In genomic region chr1:85922127-85922864, GRCm38 (mm10) we compare ENCODE assay signal across 17 mouse cellular contexts. TPM values are rescaled to one million over a fixed set of nuclear protein-coding genes. Genes with fewer than 3 reads are reported as not detected.
DNase-seq lines count a peak whose midpoint lies in the region; ATAC-seq lines count a peak whose summit lies in the region.
"Had no signal": no experiment of that assay in that cellular context is flagged by ENCODE, and none has a peak within 500 bp of the region (broad histone marks: within the 10 kb centered on the region; RNA-seq: fewer than 3 reads in every experiment).

No protein-coding gene starts in this region.

- no peak overlapping the region for H3K4me3 ChIP-seq in midbrain, embryonic 15.5 days
- H3K4me3 ChIP-seq: heart, embryonic 15.5 days; limb, embryonic 15.5 days had no signal

- peak; percentile 60 for DNase-seq in left cerebral cortex, postnatal 4 days
- DNase-seq in left cerebral cortex, adult 8-10 months (ENCODE audit: low spot score in 2 of 2) = no peak
- DNase-seq in cerebellum, adult 9-10 months = peak; percentile 25
- peak; percentile 46 to 66 for DNase-seq in cerebellum, postnatal 14 days
- no peak for DNase-seq in adrenal gland, postnatal 25 days
- DNase-seq in gastrocnemius, postnatal 10 days = no peak
- DNase-seq: adrenal gland, adult 2 months; embryo, embryonic 11 days; spleen, adult 18-20 months had no signal

- WGBS in midbrain, embryonic 15.5 days = 46% methylated on average over 7 of the region's 7 CpGs

- no peak overlapping the region for H3K9ac ChIP-seq in midbrain, embryonic 15.5 days
- H3K9ac ChIP-seq: heart, embryonic 15.5 days; limb, embryonic 15.5 days had no signal

- H3K4me2 ChIP-seq in midbrain, embryonic 15.5 days = no peak overlapping the region
- H3K4me2 ChIP-seq: heart, embryonic 15.5 days; limb, embryonic 15.5 days had no signal

- peak; percentile 53; the same call in 1 of the 2 replicates for ATAC-seq in midbrain, embryonic 15.5 days (replicated peaks)
- ATAC-seq: inflammation-experienced regulatory T-cells, adult 6 months; Patski had no signal

- peaks cover 26% of the 10 kb centered on the region for H3K4me1 ChIP-seq in midbrain, embryonic 15.5 days

- no peaks in the 10 kb centered on the region for H3K36me3 ChIP-seq in midbrain, embryonic 15.5 days (replicated peaks)
- H3K36me3 ChIP-seq: heart, embryonic 15.5 days; limb, embryonic 15.5 days had no signal

- H3K9me3 ChIP-seq in midbrain, embryonic 15.5 days = no peaks in the 10 kb centered on the region
- H3K9me3 ChIP-seq: heart, embryonic 15.5 days; limb, embryonic 15.5 days had no signal

- H3K27ac ChIP-seq in midbrain, embryonic 15.5 days = peak overlapping the region; percentile 59
- H3K27ac ChIP-seq: heart, embryonic 15.5 days; kidney, postnatal 0 days; limb, embryonic 15.5 days had no signal

- intact Hi-C loops in left cerebral cortex, postnatal 4 days (cut with DNase I) = no loop called here

- H3K27me3 ChIP-seq in midbrain, embryonic 15.5 days (replicated peaks) = no peaks in the 10 kb centered on the region
- H3K27me3 ChIP-seq: CH12.LX; heart, embryonic 15.5 days; limb, embryonic 15.5 days; Patski had no signal

RNA-seq across cellular contexts. Expression of gene 4933407L21Rik, which starts 6.0 kb away (rescaled TPM):
- total RNA-seq in left cerebral cortex, postnatal 4 days (2021) = 1 to 10 TPM; 6.1 to 7.2 TPM
- 1 to 10 TPM; 5.6 to 9.6 (median 6.3) TPM for total RNA-seq in left cerebral cortex, adult 8-10 months (2022)
- polyA plus RNA-seq in midbrain, embryonic 15.5 days (2015; fragmentation: Nextera tagmentation; extraction: Ambion mirVana) = 8.9 and 11.0 TPM in 2 replicates
- 0.27 TPM in 1 of 2 replicates, not detected in the other for total RNA-seq in adrenal gland, postnatal 25 days (2021)
- total RNA-seq in gastrocnemius, postnatal 10 days (2021) = not detected
- polyA plus RNA-seq: adrenal gland, adult 2 months had no signal

RNA-seq across cellular contexts. Expression of gene Itm2c, which starts 28.2 kb away (rescaled TPM):
- total RNA-seq in left cerebral cortex, postnatal 4 days (2021) = 100 to 1,000 TPM; 111 to 124 TPM
- total RNA-seq in left cerebral cortex, adult 8-10 months (2022) = 100 to 1,000 TPM; 764 to 823 (median 782) TPM
- polyA plus RNA-seq in midbrain, embryonic 15.5 days (2015; fragmentation: Nextera tagmentation; extraction: Ambion mirVana) = 233 and 248 TPM in 2 replicates
- total RNA-seq in adrenal gland, postnatal 25 days (2021) = 453 and 521 TPM in 2 replicates
- total RNA-seq in gastrocnemius, postnatal 10 days (2021) = 10 to 100 TPM; 59.7 to 68.9 TPM

RNA-seq across cellular contexts. Expression of gene Gpr55, which starts 38.5 kb away (rescaled TPM):
- total RNA-seq in left cerebral cortex, postnatal 4 days (2021) = under 1 TPM in 1 of 2 experiments, not detected in 1; 0.10 TPM
- under 1 TPM; 0.11 to 0.23 (median 0.21) TPM for total RNA-seq in left cerebral cortex, adult 8-10 months (2022)
- polyA plus RNA-seq in midbrain, embryonic 15.5 days (2015; fragmentation: Nextera tagmentation; extraction: Ambion mirVana) = 0.15 and 0.17 TPM in 2 replicates
- 2.5 and 4.5 TPM in 2 replicates for total RNA-seq in adrenal gland, postnatal 25 days (2021)
- total RNA-seq in gastrocnemius, postnatal 10 days (2021) = not detected
- total RNA-seq: layer of hippocampus, postnatal 14 days had no signal
- polyA plus RNA-seq: Patski had no signal

Comparison
In these comparisons a context has a peak if more than half of its experiments do, and no peak if none do; other contexts are left out.
1. DNase-seq: peak in left cerebral cortex, postnatal 4 days (single experiment), cerebellum, adult 9-10 months (single experiment) and cerebellum, postnatal 14 days (2 of 2); none in left cerebral cortex, adult 8-10 months (0 of 2), adrenal gland, postnatal 25 days (single experiment) and gastrocnemius, postnatal 10 days (single experiment).